Mouse (Mus musculus) forebrain, embryonic 16.5 days (tissue): ENCODE measurements at regions not wholly inside any gene's neighbourhood (a gene's known extent, or its start where the extent isn't known, plus 50 kb on each side); places are given as distances from the start of the nearest gene placed in this dataset.

Source experiments
- ATAC-seq: fragments of 200-750 bp; cut with Nextera tagmentation; 2 replicates; pipeline ENCODE4 v1.8.0; 2017; ENCODE audit warnings: mild to moderate bottlenecking, moderate library complexity
- H3K27ac ChIP-seq: fragments of 300-500 bp; sonication (generic); 2 replicates; pipeline ENCODE4 v1.5.1; 2014; ENCODE audit warnings: low read length, control low read depth
- H3K27me3 ChIP-seq: fragments of 300-500 bp; sonication (generic); replicated peaks from 2 replicates; pipeline ENCODE4 v1.6.1; 2014; ENCODE audit warnings: low read length; ENCODE audit not compliant: control insufficient read depth, insufficient read depth
- H3K36me3 ChIP-seq: fragments of 300-500 bp; sonication (generic); 2 replicates; pipeline ENCODE4 v1.6.1; 2014; ENCODE audit not compliant: control insufficient read depth, insufficient read depth
- H3K4me1 ChIP-seq: fragments of 300-500 bp; sonication (generic); replicated peaks from 2 replicates; pipeline ENCODE4 v1.6.1; 2014; ENCODE audit warnings: low read length; ENCODE audit not compliant: control insufficient read depth, insufficient read depth
- H3K4me2 ChIP-seq: fragments of 300-500 bp; sonication (generic); 2 replicates; pipeline ENCODE4 v1.6.1; 2014; ENCODE audit warnings: mild to moderate bottlenecking, low read length, control low read depth
- H3K4me3 ChIP-seq: fragments of 300-500 bp; sonication (generic); replicated peaks from 2 replicates; pipeline ENCODE4 v1.5.1; 2014; ENCODE audit warnings: mild to moderate bottlenecking, low read length, control low read depth
- H3K9ac ChIP-seq: fragments of 300-500 bp; sonication (generic); replicated peaks from 2 replicates; pipeline ENCODE4 v1.6.1; 2014; ENCODE audit warnings: low read depth, low read length, control low read depth
- H3K9me3 ChIP-seq: fragments of 300-500 bp; sonication (generic); 2 replicates; pipeline ENCODE4 v1.6.1; 2016; ENCODE audit warnings: low read length; ENCODE audit not compliant: control insufficient read depth
- WGBS: fragments of 180-500 bp; shearing (Covaris S2); extraction: QIAGEN DNeasy Blood & Tissue Kit; methylation state at CpG from one replicate; pipeline ENCODE4 v1.1.7; 2014; 5-methylcytosine and 5-hydroxymethylcytosine counted together

- Histone ChIP-seq H3K27me3 (no peaks in the 10 kb centered on the region), H3K36me3 (no peaks in the 10 kb centered on the region), H3K9me3 (no peaks in the 10 kb centered on the region), H3K4me3 (no peak overlapping the region), H3K27ac (no peak overlapping the region), H3K4me1 (no peaks in the 10 kb centered on the region), H3K4me2 (no peak overlapping the region), H3K9ac (no peak overlapping the region)
- 87% methylated on average over 5 of the region's 5 CpGs for WGBS
- no peak for ATAC-seq
Measured at GRCm38 (mm10) chr9:79517461-79517860, 201.2 kb downstream of the Col12a1 start.

- ATAC-seq, result no peak
Measured at GRCm38 (mm10) chr9:79518640-79519039, 200.0 kb downstream of the Col12a1 start.

GRCm38 (mm10) chr9:79520498-79520897 lies 198.1 kb downstream of the Col12a1 start:
- Histone ChIP-seq H3K27ac (no peak overlapping the region), H3K4me3 (no peak overlapping the region), H3K4me2 (no peak overlapping the region), H3K9me3 (no peaks in the 10 kb centered on the region), H3K27me3 (no peaks in the 10 kb centered on the region), H3K36me3 (no peaks in the 10 kb centered on the region), H3K9ac (no peak overlapping the region), H3K4me1 (peaks cover 3% of the 10 kb centered on the region)
- WGBS, result 38% methylated on average over 2 of the region's 2 CpGs
- ATAC-seq, result no peak

More at GRCm38 (mm10) chr9:79518640-79519039, 200.0 kb downstream of the Col12a1 start:
- H3K9ac ChIP-seq, result no peak overlapping the region
- peaks cover 3% of the 10 kb centered on the region for H3K4me1 ChIP-seq
- no peak overlapping the region for H3K4me2 ChIP-seq
- no peak overlapping the region for H3K27ac ChIP-seq
- WGBS, result 82% methylated on average over 1 of the region's 1 CpGs
- no peaks in the 10 kb centered on the region for H3K27me3 ChIP-seq
- no peak overlapping the region for H3K4me3 ChIP-seq
- H3K36me3 ChIP-seq, result no peaks in the 10 kb centered on the region
- no peaks in the 10 kb centered on the region for H3K9me3 ChIP-seq

- Histone ChIP-seq H3K4me2 (no peak overlapping the region), H3K9me3 (no peaks in the 10 kb centered on the region), H3K27me3 (no peaks in the 10 kb centered on the region), H3K36me3 (no peaks in the 10 kb centered on the region), H3K4me3 (no peak overlapping the region), H3K27ac (no peak overlapping the region), H3K4me1 (peaks cover 3% of the 10 kb centered on the region), H3K9ac (no peak overlapping the region)
- 39% methylated on average over 4 of the region's 4 CpGs for WGBS
- peak; percentile 75 for ATAC-seq
Measured at GRCm38 (mm10) chr9:79523054-79523453, 195.6 kb downstream of the Col12a1 start.

GRCm38 (mm10) chr9:79525000-79525399 lies 193.6 kb downstream of the Col12a1 start:
- no peak for ATAC-seq
- Histone ChIP-seq H3K9me3 (no peaks in the 10 kb centered on the region), H3K27ac (no peak overlapping the region), H3K4me1 (peaks cover 3% of the 10 kb centered on the region), H3K4me2 (no peak overlapping the region), H3K9ac (no peak overlapping the region), H3K4me3 (no peak overlapping the region), H3K36me3 (no peaks in the 10 kb centered on the region), H3K27me3 (no peaks in the 10 kb centered on the region)

- Histone ChIP-seq H3K4me3 (no peak overlapping the region), H3K9me3 (no peaks in the 10 kb centered on the region), H3K27ac (no peak overlapping the region), H3K4me2 (no peak overlapping the region), H3K4me1 (peaks cover 3% of the 10 kb centered on the region), H3K9ac (no peak overlapping the region), H3K36me3 (no peaks in the 10 kb centered on the region), H3K27me3 (no peaks in the 10 kb centered on the region)
- 76% methylated on average over 6 of the region's 6 CpGs for WGBS
- ATAC-seq, result no peak
Measured at GRCm38 (mm10) chr9:79526390-79526789, 192.2 kb downstream of the Col12a1 start.

GRCm38 (mm10) chr9:79527331-79527730 lies 191.3 kb downstream of the Col12a1 start:
- 77% methylated on average over 3 of the region's 3 CpGs for WGBS
- ATAC-seq, result no peak
- no peak overlapping the region for H3K4me3 ChIP-seq
- H3K36me3 ChIP-seq, result no peaks in the 10 kb centered on the region
- H3K27me3 ChIP-seq, result no peaks in the 10 kb centered on the region
- no peak overlapping the region for H3K27ac ChIP-seq
- no peak overlapping the region for H3K4me2 ChIP-seq
- peaks cover 3% of the 10 kb centered on the region for H3K4me1 ChIP-seq
- H3K9me3 ChIP-seq, result no peaks in the 10 kb centered on the region
- H3K9ac ChIP-seq, result no peak overlapping the region
